Mouse (Mus musculus) stomach, postnatal 0 days (tissue): ENCODE data around the gene Thsd7b. TPM values are rescaled to one million over a fixed set of nuclear protein-coding genes. Genes with fewer than 3 reads are reported as not detected.

Source experiments
- ATAC-seq: fragments of 200-750 bp; cut with Nextera tagmentation; 2 replicates; pipeline ENCODE4 v1.8.0; 2017; ENCODE audit not compliant: low FRiP score, low TSS enrichment
- DNase-seq: peaks from one replicate; pipeline ENCODE4 v3.0.0-alpha.2; 2016; ENCODE audit warnings: low spot score
- H3K27ac ChIP-seq: fragments of 300-500 bp; sonication (generic); replicated peaks from 2 replicates; pipeline ENCODE4 v1.5.1; 2014; ENCODE audit warnings: mild to moderate bottlenecking, control low read depth
- H3K27me3 ChIP-seq: fragments of 300-500 bp; sonication (generic); 2 replicates; pipeline ENCODE4 v1.6.1; 2014; ENCODE audit warnings: low read length; ENCODE audit not compliant: control insufficient read depth, insufficient read depth
- H3K36me3 ChIP-seq: fragments of 300-500 bp; sonication (generic); 2 replicates; pipeline ENCODE4 v1.6.1; 2014; ENCODE audit warnings: low read length, mixed read lengths; ENCODE audit not compliant: control insufficient read depth, insufficient read depth
- H3K4me1 ChIP-seq: fragments of 300-500 bp; sonication (generic); replicated peaks from 2 replicates; pipeline ENCODE4 v1.6.1; 2014; ENCODE audit warnings: antibody characterized with exemption; ENCODE audit not compliant: control insufficient read depth, insufficient read depth
- H3K4me2 ChIP-seq: fragments of 300-500 bp; sonication (generic); replicated peaks from 2 replicates; pipeline ENCODE4 v1.6.1; 2014; ENCODE audit warnings: low read depth, mild to moderate bottlenecking, control low read depth, moderate library complexity
- H3K4me3 ChIP-seq: fragments of 300-500 bp; sonication (generic); 2 replicates; pipeline ENCODE4 v1.5.1; 2014; ENCODE audit warnings: low read depth, low read length, control low read depth
- H3K9ac ChIP-seq: fragments of 300-500 bp; sonication (generic); 2 replicates; pipeline ENCODE4 v1.6.1; 2014; ENCODE audit warnings: mild to moderate bottlenecking, low read length, control low read depth, mixed read lengths
- H3K9me3 ChIP-seq: fragments of 300-500 bp; sonication (generic); 2 replicates; pipeline ENCODE4 v1.6.1; 2016; ENCODE audit warnings: low read length; ENCODE audit not compliant: control insufficient read depth
- CTCF ChIP-seq: IDR thresholded peaks from 2 replicates; pipeline ENCODE4 v1.5.1; 2016; ENCODE audit warnings: antibody characterized with exemption, low read depth, mild to moderate bottlenecking, moderate library complexity
- EP300 ChIP-seq: optimal IDR thresholded peaks from 2 replicates; pipeline ENCODE3; 2016; ENCODE audit warnings: antibody characterized with exemption
- WGBS: fragments of 180-500 bp; shearing (Covaris S2); extraction: QIAGEN DNeasy Blood & Tissue Kit; methylation state at CpG from one replicate; pipeline ENCODE4 v1.1.7; 2014; 5-methylcytosine and 5-hydroxymethylcytosine counted together
- polyA plus RNA-seq: library from polyadenylated mRNA; unstranded; fragments of >200 nt; fragmentation: Nextera tagmentation; extraction: Ambion mirVana; gene quantifications from 2 replicates; pipeline ENCODE4 v1.2.1, GENCODE M21; 2015

Gene Thsd7b
- polyA plus RNA-seq, 1 experiment from 2014 or later, result 0.53 TPM

DNA sequence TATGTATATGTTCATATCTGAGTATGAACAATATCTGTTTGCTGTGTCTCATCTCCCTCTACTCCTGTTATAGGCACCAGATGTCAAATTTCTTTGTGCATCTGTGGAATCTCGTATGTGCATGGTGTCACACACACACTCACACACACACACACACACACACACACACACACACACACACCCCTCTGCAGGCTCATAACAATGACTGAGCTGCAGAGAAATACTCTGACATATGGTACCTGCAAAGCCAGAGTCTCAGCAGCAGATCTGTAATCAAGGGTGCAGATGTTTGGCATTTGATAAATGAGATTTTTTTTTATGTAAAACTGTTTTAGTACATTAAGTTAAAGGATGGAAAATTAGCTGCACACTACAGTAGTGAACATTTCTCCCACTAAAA is 92.5 kb downstream of the Thsd7b start:
- no peaks in the 10 kb centered on the region for H3K9me3 ChIP-seq
- no peaks in the 10 kb centered on the region for H3K27me3 ChIP-seq
- no peak overlapping the region for H3K4me2 ChIP-seq
- DNase-seq, result no peak
- no peaks in the 10 kb centered on the region for H3K4me1 ChIP-seq
- H3K36me3 ChIP-seq, result no peaks in the 10 kb centered on the region
- no peak overlapping the region for H3K9ac ChIP-seq
- TF ChIP-seq CTCF (no peak), EP300 (no peak)
- no peak overlapping the region for H3K27ac ChIP-seq
- H3K4me3 ChIP-seq, result no peak overlapping the region
- 39% methylated on average over 1 of the region's 1 CpGs for WGBS
- no peak for ATAC-seq

DNA sequence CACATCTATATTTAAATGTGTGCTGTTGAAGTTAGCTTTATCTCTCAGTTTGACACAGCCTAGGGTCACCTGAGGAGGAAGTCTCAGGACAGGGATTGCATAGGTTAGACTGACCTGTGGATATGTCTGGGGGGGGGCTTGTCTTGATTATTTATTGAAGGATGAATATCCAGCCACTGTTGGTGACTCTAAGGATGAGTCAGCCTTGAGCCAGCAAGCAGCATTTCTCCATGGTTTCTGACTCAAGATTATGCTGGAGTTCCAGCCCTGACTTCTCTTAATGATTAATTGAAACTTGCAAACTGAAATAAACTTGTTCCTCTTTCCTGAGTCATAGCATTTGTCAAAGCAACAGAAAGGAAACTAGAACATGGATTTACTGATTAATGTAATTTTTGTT is 113.4 kb downstream of the Thsd7b start:
- ATAC-seq (no peak), DNase-seq (no peak)
- no peaks in the 10 kb centered on the region for H3K4me1 ChIP-seq
- H3K27ac ChIP-seq, result no peak overlapping the region
- H3K27me3 ChIP-seq, result no peaks in the 10 kb centered on the region
- no peak for TF ChIP-seq CTCF
- TF ChIP-seq EP300, result no peak
- H3K9ac ChIP-seq, result no peak overlapping the region
- no peak overlapping the region for H3K4me2 ChIP-seq
- no peaks in the 10 kb centered on the region for H3K9me3 ChIP-seq
- H3K4me3 ChIP-seq, result no peak overlapping the region
- no peaks in the 10 kb centered on the region for H3K36me3 ChIP-seq

DNA sequence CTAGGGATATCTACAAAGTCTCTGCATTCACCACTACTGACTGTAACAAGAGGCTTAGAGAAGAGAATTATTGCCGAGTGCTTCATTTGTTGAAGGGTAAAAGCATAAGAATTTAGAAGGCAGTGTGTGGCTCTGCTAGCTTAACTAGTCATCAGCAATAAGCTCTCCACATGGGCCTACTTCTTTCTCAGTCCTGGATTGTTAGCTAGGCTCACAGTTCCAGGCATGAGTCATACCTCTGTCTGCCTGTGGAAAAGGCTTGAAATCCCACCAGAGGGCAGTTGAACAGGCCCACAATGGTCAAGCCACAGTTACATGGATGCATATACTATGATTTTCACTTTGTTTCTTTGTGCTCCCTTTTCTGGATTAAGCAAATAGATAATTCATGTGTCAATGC is 138.5 kb downstream of the Thsd7b start:
- DNase-seq (no peak), ATAC-seq (no peak)
- Histone ChIP-seq H3K36me3 (no peaks in the 10 kb centered on the region), H3K27ac (no peak overlapping the region), H3K9me3 (no peaks in the 10 kb centered on the region), H3K27me3 (no peaks in the 10 kb centered on the region), H3K9ac (no peak overlapping the region), H3K4me2 (no peak overlapping the region), H3K4me3 (no peak overlapping the region), H3K4me1 (no peaks in the 10 kb centered on the region)
- WGBS, result 86% methylated on average over 1 of the region's 1 CpGs
- no peak for TF ChIP-seq EP300

DNA sequence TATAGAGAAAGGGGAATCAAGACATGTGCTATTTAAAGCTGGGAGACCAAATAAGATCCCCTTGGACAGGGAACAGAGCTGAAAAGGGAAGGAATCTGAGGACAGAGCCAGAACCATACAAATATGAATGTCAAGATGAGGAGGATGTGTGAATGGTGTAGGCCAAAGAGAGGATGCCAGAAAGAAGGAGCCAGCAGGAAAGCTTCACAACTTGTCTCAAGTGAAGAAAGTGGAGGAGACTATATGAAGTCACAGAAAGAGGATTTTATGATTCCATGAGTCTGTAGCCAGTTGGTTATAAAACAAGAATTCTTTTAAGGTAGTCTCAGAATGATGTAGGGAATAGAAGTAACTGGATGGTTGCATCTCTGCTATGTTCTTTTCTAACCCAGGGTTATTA is 148.5 kb downstream of the Thsd7b start:
- no peak for DNase-seq
- Histone ChIP-seq H3K27ac (no peak overlapping the region), H3K4me1 (no peaks in the 10 kb centered on the region), H3K4me3 (no peak overlapping the region), H3K27me3 (no peaks in the 10 kb centered on the region), H3K4me2 (no peak overlapping the region), H3K9me3 (no peaks in the 10 kb centered on the region), H3K36me3 (no peaks in the 10 kb centered on the region), H3K9ac (no peak overlapping the region)
- no peak for ATAC-seq
- TF ChIP-seq EP300 (no peak), CTCF (no peak)

DNA sequence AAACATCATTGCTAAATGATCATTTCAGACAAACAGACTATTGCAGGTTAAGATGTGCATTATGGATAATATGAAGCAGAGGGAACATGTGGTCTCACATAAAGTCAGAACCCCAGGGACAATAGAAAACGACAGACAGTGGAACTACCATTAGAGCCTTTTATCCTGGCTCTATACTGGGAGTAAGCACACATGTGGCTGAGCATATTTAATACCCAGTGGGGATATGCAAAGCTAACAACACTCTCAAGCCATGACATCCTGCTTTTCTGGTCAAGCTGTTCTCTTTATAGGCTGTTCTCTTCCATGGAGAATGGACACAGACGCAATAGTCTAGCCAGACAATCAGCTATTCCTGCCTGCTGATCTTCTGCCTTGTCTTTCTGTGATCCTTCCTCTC is 191.3 kb downstream of the Thsd7b start:
- H3K4me1 ChIP-seq, result no peaks in the 10 kb centered on the region
- TF ChIP-seq CTCF, result no peak
- TF ChIP-seq EP300, result no peak
- H3K9ac ChIP-seq, result no peak overlapping the region
- DNase-seq (no peak), ATAC-seq (no peak)
- no peaks in the 10 kb centered on the region for H3K36me3 ChIP-seq
- H3K27me3 ChIP-seq, result no peaks in the 10 kb centered on the region
- no peak overlapping the region for H3K4me2 ChIP-seq
- H3K27ac ChIP-seq, result no peak overlapping the region
- no peak overlapping the region for H3K4me3 ChIP-seq
- 87% methylated on average over 2 of the region's 2 CpGs for WGBS
- H3K9me3 ChIP-seq, result no peaks in the 10 kb centered on the region

DNA sequence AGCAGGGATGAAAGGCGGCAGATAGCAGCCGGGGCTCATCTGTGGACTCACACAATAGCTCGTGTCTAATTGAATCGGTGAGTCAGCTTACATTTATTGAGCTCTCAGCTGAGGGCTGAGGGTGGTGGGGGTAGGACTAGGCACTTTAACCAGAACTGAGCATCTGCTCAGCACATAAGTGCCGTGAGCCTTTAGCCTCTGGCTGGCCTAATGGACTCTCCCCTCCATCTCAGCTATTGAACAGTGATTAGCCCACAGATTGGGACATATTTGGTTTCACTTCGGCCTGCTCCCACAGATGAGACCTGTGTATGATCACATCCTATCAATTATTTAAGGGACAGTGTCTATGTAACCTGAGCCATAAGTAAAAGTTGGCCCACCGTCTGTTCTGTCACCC is 200.4 kb downstream of the Thsd7b start:
- ATAC-seq, result no peak
- H3K36me3 ChIP-seq, result no peaks in the 10 kb centered on the region
- no peak overlapping the region for H3K4me2 ChIP-seq

More for the DNA sequence above, 200.4 kb downstream of the Thsd7b start:
- no peak overlapping the region for H3K27ac ChIP-seq
- no peak overlapping the region for H3K9ac ChIP-seq
- DNase-seq, result no peak
- no peaks in the 10 kb centered on the region for H3K27me3 ChIP-seq
- TF ChIP-seq CTCF (no peak), EP300 (no peak)
- WGBS, result 71% methylated on average over 7 of the region's 7 CpGs
- H3K4me3 ChIP-seq, result no peak overlapping the region
- no peaks in the 10 kb centered on the region for H3K4me1 ChIP-seq
- H3K9me3 ChIP-seq, result no peaks in the 10 kb centered on the region
